Mouse (Mus musculus) lung, adult 18-20 months (tissue): ENCODE data around the gene Ptgr1.

Source experiments
- DNase-seq, 2 experiments: peaks; one replicate each; pipeline ENCODE4 v3.0.0; 2022; ENCODE audit warnings: mixed read lengths in 2 of 2

The Ptgr1 gene

DNA sequence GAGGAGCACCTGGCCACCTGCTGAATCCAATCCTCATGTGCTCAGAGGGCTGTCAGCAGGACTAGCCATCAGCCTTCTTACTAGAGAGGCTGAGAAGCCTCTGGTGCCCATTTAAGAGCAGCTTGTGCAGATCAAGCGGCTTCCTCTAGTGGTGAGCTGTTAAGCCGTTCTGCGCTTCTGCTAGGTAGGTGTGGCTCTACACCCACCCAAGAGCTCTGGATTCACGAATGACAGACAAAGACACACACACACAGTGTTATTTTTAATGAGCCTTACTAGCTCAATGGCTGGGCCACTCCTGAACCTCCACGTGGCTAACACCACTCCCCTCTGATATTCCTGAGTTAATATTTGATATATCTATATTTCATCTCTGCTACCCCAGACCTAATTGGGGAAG lies 61.3 kb downstream of the Ptgr1 start:
- no peak for DNase-seq

DNA sequence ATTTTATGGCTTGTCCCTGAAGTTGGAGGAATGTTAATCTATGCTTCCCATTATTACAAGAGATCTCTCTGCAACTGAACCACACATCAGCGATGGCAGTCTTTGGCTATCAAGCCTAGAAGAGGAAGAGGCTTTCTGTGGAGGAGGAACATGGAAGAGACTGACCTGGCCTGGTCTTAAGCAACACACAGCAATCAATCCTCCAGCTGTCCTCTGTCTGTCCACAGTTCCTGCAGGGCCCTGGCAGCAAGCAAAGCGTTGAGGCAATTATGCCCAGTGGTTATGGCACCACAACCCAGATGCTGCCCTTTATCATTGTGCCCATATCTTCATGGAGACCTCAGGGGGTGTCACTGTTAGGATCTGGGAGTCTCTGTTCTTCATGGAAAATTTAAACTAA lies 63.0 kb downstream of the Ptgr1 start:
- DNase-seq: no peak
